Mouse (Mus musculus): ENCODE data around the gene Dbh. TPM values are rescaled to one million over a fixed set of nuclear protein-coding genes. Genes with fewer than 3 reads are reported as not detected.

The Dbh gene
- polyA plus RNA-seq (2014; fragmentation: Nextera tagmentation; extraction: Ambion mirVana), result 0.43 and 1.1 TPM in 2 replicates

- peaks cover 6% of the 10 kb centered on the region; the same call in 1 of the 2 replicates for H3K4me1 ChIP-seq (ENCODE audit: control insufficient read depth, insufficient read depth, low read length)
- no peak within 1 kb of the TSS for H3K4me3 ChIP-seq (ENCODE audit: low read depth, low read length)
- H3K36me3 ChIP-seq (ENCODE audit: control insufficient read depth, insufficient read depth, low read length), result no peaks in the 10 kb centered on the region
- no peak for ATAC-seq (ENCODE audit: insufficient number of reproducible peaks, insufficient read depth, low FRiP score, low read depth)
- WGBS, result 75% methylated on average over 12 of the region's 12 CpGs
- no peak within 1 kb of the TSS for H3K27ac ChIP-seq (ENCODE audit: low read length)
- no peak within 1 kb of the TSS for H3K9ac ChIP-seq (replicated peaks; ENCODE audit: low read depth, low read length)
- H3K27me3 ChIP-seq (ENCODE audit: control insufficient read depth, insufficient read depth, low read length), result no peaks in the 10 kb centered on the region
- H3K4me2 ChIP-seq (replicated peaks; ENCODE audit: low read depth, low read length), result no peak within 1 kb of the TSS
- no peaks in the 10 kb centered on the region for H3K9me3 ChIP-seq (ENCODE audit: control insufficient read depth, low read depth, low read length)
Observed at GRCm38 (mm10) chr2:27164796-27165590, at the start of gene Dbh. TSS of gene Dbh (plus strand) at chr2:27165233.

GRCm38 (mm10) chr2:27118452-27118851, 46.6 kb upstream of the Dbh start:
- Histone ChIP-seq H3K9ac (replicated peaks; ENCODE audit: low read depth, low read length) (no peak overlapping the region), H3K27ac (ENCODE audit: low read length) (no peak overlapping the region), H3K4me2 (replicated peaks; ENCODE audit: low read depth, low read length) (no peak overlapping the region), H3K4me3 (ENCODE audit: low read depth, low read length) (no peak overlapping the region), H3K36me3 (ENCODE audit: control insufficient read depth, insufficient read depth, low read length) (no peaks in the 10 kb centered on the region), H3K4me1 (ENCODE audit: control insufficient read depth, insufficient read depth, low read length) (peaks cover 15% of the 10 kb centered on the region), H3K9me3 (ENCODE audit: control insufficient read depth, low read depth, low read length) (no peaks in the 10 kb centered on the region), H3K27me3 (ENCODE audit: control insufficient read depth, insufficient read depth, low read length) (no peaks in the 10 kb centered on the region)
- no peak for ATAC-seq (ENCODE audit: insufficient number of reproducible peaks, insufficient read depth, low FRiP score, low read depth)
- WGBS, result 44% methylated on average over 4 of the region's 4 CpGs

GRCm38 (mm10) chr2:27119766-27120165, 45.3 kb upstream of the Dbh start:
- 89% methylated on average over 2 of the region's 2 CpGs for WGBS
- Histone ChIP-seq H3K4me1 (ENCODE audit: control insufficient read depth, insufficient read depth, low read length) (peaks cover 15% of the 10 kb centered on the region), H3K27me3 (ENCODE audit: control insufficient read depth, insufficient read depth, low read length) (no peaks in the 10 kb centered on the region), H3K4me2 (replicated peaks; ENCODE audit: low read depth, low read length) (no peak overlapping the region), H3K36me3 (ENCODE audit: control insufficient read depth, insufficient read depth, low read length) (no peaks in the 10 kb centered on the region), H3K27ac (ENCODE audit: low read length) (no peak overlapping the region), H3K9ac (replicated peaks; ENCODE audit: low read depth, low read length) (no peak overlapping the region), H3K4me3 (ENCODE audit: low read depth, low read length) (no peak overlapping the region), H3K9me3 (ENCODE audit: control insufficient read depth, low read depth, low read length) (no peaks in the 10 kb centered on the region)
- no peak for ATAC-seq (ENCODE audit: insufficient number of reproducible peaks, insufficient read depth, low FRiP score, low read depth)

GRCm38 (mm10) chr2:27120241-27120641, 44.8 kb upstream of the Dbh start:
- 51% methylated on average over 8 of the region's 8 CpGs for whole genome bisulfite sequencing
- Histone ChIP-seq H3K9ac (replicated peaks; ENCODE audit: low read depth, low read length) (no peak overlapping the region), H3K27ac (ENCODE audit: low read length) (no peak overlapping the region), H3K27me3 (ENCODE audit: control insufficient read depth, insufficient read depth, low read length) (no peaks in the 10 kb centered on the region), H3K4me1 (ENCODE audit: control insufficient read depth, insufficient read depth, low read length) (peaks cover 15% of the 10 kb centered on the region), H3K4me2 (replicated peaks; ENCODE audit: low read depth, low read length) (no peak overlapping the region), H3K4me3 (ENCODE audit: low read depth, low read length) (no peak overlapping the region), H3K9me3 (ENCODE audit: control insufficient read depth, low read depth, low read length) (no peaks in the 10 kb centered on the region), H3K36me3 (ENCODE audit: control insufficient read depth, insufficient read depth, low read length) (no peaks in the 10 kb centered on the region)
- ATAC-seq (ENCODE audit: insufficient number of reproducible peaks, insufficient read depth, low FRiP score, low read depth), result no peak; the same call in 1 of the 2 replicates

- Histone ChIP-seq H3K27ac (ENCODE audit: low read length) (no peak overlapping the region), H3K4me3 (ENCODE audit: low read depth, low read length) (no peak overlapping the region), H3K4me1 (ENCODE audit: control insufficient read depth, insufficient read depth, low read length) (peaks cover 15% of the 10 kb centered on the region), H3K27me3 (ENCODE audit: control insufficient read depth, insufficient read depth, low read length) (no peaks in the 10 kb centered on the region), H3K9ac (replicated peaks; ENCODE audit: low read depth, low read length) (no peak overlapping the region), H3K36me3 (ENCODE audit: control insufficient read depth, insufficient read depth, low read length) (no peaks in the 10 kb centered on the region), H3K9me3 (ENCODE audit: control insufficient read depth, low read depth, low read length) (no peaks in the 10 kb centered on the region), H3K4me2 (replicated peaks; ENCODE audit: low read depth, low read length) (no peak overlapping the region)
- peak; percentile 30; the same call in 1 of the 2 replicates for ATAC-seq (ENCODE audit: insufficient number of reproducible peaks, insufficient read depth, low FRiP score, low read depth)
- WGBS, result 18% methylated on average over 9 of the region's 9 CpGs
Observed at GRCm38 (mm10) chr2:27121626-27122355, 43.2 kb upstream of the Dbh start.

GRCm38 (mm10) chr2:27122578-27122977, 42.5 kb upstream of the Dbh start:
- Histone ChIP-seq H3K9ac (replicated peaks; ENCODE audit: low read depth, low read length) (no peak overlapping the region), H3K4me2 (replicated peaks; ENCODE audit: low read depth, low read length) (no peak overlapping the region), H3K4me3 (ENCODE audit: low read depth, low read length) (no peak overlapping the region), H3K27me3 (ENCODE audit: control insufficient read depth, insufficient read depth, low read length) (no peaks in the 10 kb centered on the region), H3K27ac (ENCODE audit: low read length) (no peak overlapping the region), H3K36me3 (ENCODE audit: control insufficient read depth, insufficient read depth, low read length) (no peaks in the 10 kb centered on the region), H3K9me3 (ENCODE audit: control insufficient read depth, low read depth, low read length) (no peaks in the 10 kb centered on the region), H3K4me1 (ENCODE audit: control insufficient read depth, insufficient read depth, low read length) (peaks cover 15% of the 10 kb centered on the region)
- 64% methylated on average over 9 of the region's 9 CpGs for WGBS
- ATAC-seq (ENCODE audit: insufficient number of reproducible peaks, insufficient read depth, low FRiP score, low read depth), result no peak

GRCm38 (mm10) chr2:27123121-27123520, 41.9 kb upstream of the Dbh start:
- Histone ChIP-seq H3K9ac (replicated peaks; ENCODE audit: low read depth, low read length) (no peak overlapping the region), H3K4me1 (ENCODE audit: control insufficient read depth, insufficient read depth, low read length) (peaks cover 15% of the 10 kb centered on the region), H3K27me3 (ENCODE audit: control insufficient read depth, insufficient read depth, low read length) (no peaks in the 10 kb centered on the region), H3K4me2 (replicated peaks; ENCODE audit: low read depth, low read length) (no peak overlapping the region), H3K4me3 (ENCODE audit: low read depth, low read length) (no peak overlapping the region), H3K27ac (ENCODE audit: low read length) (no peak overlapping the region), H3K36me3 (ENCODE audit: control insufficient read depth, insufficient read depth, low read length) (no peaks in the 10 kb centered on the region), H3K9me3 (ENCODE audit: control insufficient read depth, low read depth, low read length) (no peaks in the 10 kb centered on the region)
- 93% methylated on average over 4 of the region's 4 CpGs for WGBS
- ATAC-seq (ENCODE audit: insufficient number of reproducible peaks, insufficient read depth, low FRiP score, low read depth), result no peak

- no peaks in the 10 kb centered on the region for H3K9me3 ChIP-seq (ENCODE audit: control insufficient read depth, low read depth, low read length)
- no peak overlapping the region for H3K4me2 ChIP-seq (replicated peaks; ENCODE audit: low read depth, low read length)
- peaks cover 12% of the 10 kb centered on the region for H3K4me1 ChIP-seq (ENCODE audit: control insufficient read depth, insufficient read depth, low read length)
- no peaks in the 10 kb centered on the region for H3K36me3 ChIP-seq (ENCODE audit: control insufficient read depth, insufficient read depth, low read length)
- no peak for ATAC-seq (ENCODE audit: insufficient number of reproducible peaks, insufficient read depth, low FRiP score, low read depth)
- 29% methylated on average over 10 of the region's 10 CpGs for WGBS
- no peak overlapping the region for H3K9ac ChIP-seq (replicated peaks; ENCODE audit: low read depth, low read length)
- no peak overlapping the region for H3K27ac ChIP-seq (ENCODE audit: low read length)
- H3K4me3 ChIP-seq (ENCODE audit: low read depth, low read length), result no peak overlapping the region
- H3K27me3 ChIP-seq (ENCODE audit: control insufficient read depth, insufficient read depth, low read length), result no peaks in the 10 kb centered on the region
Observed at GRCm38 (mm10) chr2:27125979-27126378, 39.1 kb upstream of the Dbh start.

All from stomach, embryonic 14.5 days (tissue).